Mouse (Mus musculus) neural tube, embryonic 14.5 days (tissue): Measurements from ENCODE around the gene Lrmda. TPM values are rescaled to one million over a fixed set of nuclear protein-coding genes. Genes with fewer than 3 reads are reported as not detected.

ENCODE experiments used
- ATAC-seq: fragments of 200-750 bp; cut with Nextera tagmentation; 2 replicates; pipeline ENCODE4 v1.8.0; 2017; ENCODE audit warnings: low read depth, mild to moderate bottlenecking, moderate TSS enrichment, moderate library complexity
- H3K27ac ChIP-seq: fragments of 300-500 bp; sonication (generic); 2 replicates; pipeline ENCODE4 v1.5.1; 2014; ENCODE audit warnings: low read depth, mild to moderate bottlenecking, control low read depth, low read length, moderate library complexity, mixed read lengths
- H3K27me3 ChIP-seq: fragments of 300-500 bp; sonication (generic); 2 replicates; pipeline ENCODE4 v1.6.1; 2014; ENCODE audit warnings: low read length; ENCODE audit not compliant: control insufficient read depth, insufficient read depth
- H3K36me3 ChIP-seq: fragments of 300-500 bp; sonication (generic); 2 replicates; pipeline ENCODE4 v1.6.1; 2014; ENCODE audit warnings: low read length, mixed read lengths; ENCODE audit not compliant: control insufficient read depth, insufficient read depth
- H3K4me1 ChIP-seq: fragments of 300-500 bp; sonication (generic); 2 replicates; pipeline ENCODE4 v1.6.1; 2014; ENCODE audit warnings: low read length; ENCODE audit not compliant: control insufficient read depth, insufficient read depth
- H3K4me2 ChIP-seq: fragments of 300-500 bp; sonication (generic); 2 replicates; pipeline ENCODE4 v1.6.1; 2014; ENCODE audit warnings: mild to moderate bottlenecking, low read depth, low read length, control low read depth
- H3K4me3 ChIP-seq: fragments of 300-500 bp; sonication (generic); 2 replicates; pipeline ENCODE4 v1.5.1; 2014; ENCODE audit warnings: low read depth, low read length, control low read depth, mixed read lengths
- H3K9ac ChIP-seq: fragments of 300-500 bp; sonication (generic); replicated peaks from 2 replicates; pipeline ENCODE4 v1.6.1; 2014; ENCODE audit warnings: low read depth, mild to moderate bottlenecking, control low read depth, low read length, mixed read lengths
- H3K9me3 ChIP-seq: fragments of 300-500 bp; sonication (generic); 2 replicates; pipeline ENCODE4 v1.6.1; 2016; ENCODE audit warnings: low read length; ENCODE audit not compliant: control insufficient read depth
- WGBS: fragments of 180-500 bp; shearing (Covaris S2); extraction: QIAGEN DNeasy Blood & Tissue Kit; methylation state at CpG from one replicate; pipeline ENCODE4 v1.1.7; 2014; 5-methylcytosine and 5-hydroxymethylcytosine counted together
- polyA plus RNA-seq: library from polyadenylated mRNA; unstranded; fragments of >200 nt; fragmentation: Nextera tagmentation; extraction: Ambion mirVana; gene quantifications from 2 replicates; pipeline ENCODE4 v1.2.1, GENCODE M21; 2014

Gene Lrmda
- polyA plus RNA-seq, 1 experiment from 2014 or later: 0.35 TPM

DNA sequence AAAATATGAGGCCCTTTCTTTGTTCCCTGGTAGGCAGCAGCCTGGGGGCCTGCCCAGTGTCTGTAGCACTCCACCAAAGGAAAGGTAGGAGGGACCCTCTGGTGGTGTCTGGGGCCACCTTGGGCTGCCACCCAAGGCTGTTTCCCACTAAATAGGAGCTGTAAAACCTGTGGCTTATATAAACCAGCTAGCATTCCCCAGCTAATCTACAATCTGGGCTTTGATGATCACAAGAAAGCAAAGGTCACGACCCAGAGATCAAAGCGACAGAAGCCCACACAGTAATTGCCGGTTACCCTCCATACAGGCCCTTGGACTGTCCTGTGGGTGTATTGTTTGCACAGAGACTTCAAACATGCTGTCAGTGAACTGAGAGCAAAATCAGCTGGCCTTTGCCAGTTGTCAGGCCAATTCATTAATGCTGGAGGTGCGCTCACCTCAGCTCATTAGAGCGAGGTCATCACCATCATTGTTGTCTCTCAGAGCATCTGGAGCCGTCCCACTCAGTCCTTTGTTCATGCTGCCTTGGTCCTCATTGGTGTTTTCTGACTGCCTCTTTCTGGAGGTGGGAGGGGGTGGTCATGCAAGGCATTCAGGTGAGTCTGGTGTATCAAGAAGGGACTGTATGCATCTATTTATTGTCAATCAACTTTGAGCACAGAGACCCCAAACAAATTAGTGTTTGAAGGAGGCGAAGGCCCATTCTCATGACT, 570.1 kb downstream of the Lrmda start:
- Histone ChIP-seq H3K4me1 (no peaks in the 10 kb centered on the region; the same call in 1 of the 2 replicates), H3K4me2 (no peak overlapping the region), H3K4me3 (no peak overlapping the region), H3K36me3 (no peaks in the 10 kb centered on the region), H3K9ac (no peak overlapping the region), H3K27ac (no peak overlapping the region), H3K9me3 (no peaks in the 10 kb centered on the region), H3K27me3 (no peaks in the 10 kb centered on the region)
- no peak for ATAC-seq
- WGBS: 22% methylated on average over 7 of the region's 7 CpGs

DNA sequence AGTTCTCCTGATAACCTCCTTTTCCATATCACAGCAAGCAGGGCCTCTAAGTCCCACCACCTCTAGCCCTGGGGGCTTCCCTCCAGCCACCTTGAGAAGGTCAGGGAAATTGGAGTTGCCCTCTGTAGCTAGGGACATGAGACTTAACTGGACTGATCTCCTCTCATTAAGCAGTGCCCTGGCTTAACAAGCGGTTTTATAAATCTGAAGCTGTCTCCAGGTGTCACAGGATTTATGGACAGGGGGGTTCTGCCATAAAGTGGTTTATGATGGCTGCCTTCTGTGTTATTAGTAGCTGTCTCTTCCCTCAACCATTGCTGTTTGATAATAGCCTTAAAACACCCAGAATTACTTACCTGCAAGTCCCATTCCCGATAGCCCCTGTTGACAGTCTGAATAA, 571.7 kb downstream of the Lrmda start:
- Histone ChIP-seq H3K9ac (no peak overlapping the region), H3K4me2 (no peak overlapping the region), H3K4me1 (no peaks in the 10 kb centered on the region; the same call in 1 of the 2 replicates), H3K27ac (no peak overlapping the region), H3K36me3 (no peaks in the 10 kb centered on the region), H3K27me3 (no peaks in the 10 kb centered on the region), H3K4me3 (no peak overlapping the region), H3K9me3 (no peaks in the 10 kb centered on the region)
- 28% methylated on average over 2 of the region's 2 CpGs for WGBS
- no peak for ATAC-seq

DNA sequence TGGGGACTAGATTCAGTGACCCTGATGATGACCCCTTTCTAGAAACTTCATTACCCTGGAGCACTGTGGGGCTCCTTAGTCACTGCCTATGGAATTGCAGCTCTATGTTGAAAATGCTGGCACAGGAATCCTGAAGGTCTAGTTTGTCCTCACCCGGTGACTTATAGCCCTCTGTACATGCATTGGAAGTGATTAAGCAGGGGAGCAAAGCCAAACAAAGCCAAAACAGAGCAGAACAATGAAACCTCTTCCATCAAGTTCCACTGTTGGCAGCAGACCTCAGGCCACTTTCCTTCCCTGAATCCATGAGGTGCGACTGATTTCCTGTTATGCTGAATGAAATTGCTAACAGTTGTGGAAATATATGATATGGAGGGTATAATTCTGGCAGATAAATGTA, 578.0 kb downstream of the Lrmda start:
- no peak for ATAC-seq
- Histone ChIP-seq H3K36me3 (no peaks in the 10 kb centered on the region), H3K4me3 (no peak overlapping the region), H3K9ac (no peak overlapping the region), H3K4me2 (no peak overlapping the region), H3K27me3 (no peaks in the 10 kb centered on the region), H3K27ac (no peak overlapping the region), H3K9me3 (no peaks in the 10 kb centered on the region), H3K4me1 (no peaks in the 10 kb centered on the region)
- WGBS: 35% methylated on average over 2 of the region's 2 CpGs

DNA sequence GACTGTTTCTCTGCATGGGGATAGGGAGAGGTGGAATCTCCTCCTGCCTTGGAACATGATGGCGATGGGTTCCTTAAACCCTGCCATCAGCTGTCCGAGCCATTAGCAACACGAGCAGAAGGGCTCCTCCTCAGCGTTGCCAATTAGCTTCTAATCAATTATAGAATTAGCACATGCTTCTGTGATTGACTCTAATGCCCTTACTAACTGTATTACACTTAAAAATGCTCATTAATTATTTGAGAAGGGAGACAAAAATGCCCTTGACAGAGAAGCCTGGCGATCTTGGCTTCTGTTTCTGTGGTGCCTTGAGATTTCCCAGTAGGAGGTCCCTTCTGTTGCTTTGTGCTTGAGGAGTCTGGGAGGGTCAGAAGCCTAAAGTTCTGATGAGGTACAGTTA, 579.1 kb downstream of the Lrmda start:
- Histone ChIP-seq H3K9ac (no peak overlapping the region), H3K9me3 (no peaks in the 10 kb centered on the region), H3K36me3 (no peaks in the 10 kb centered on the region), H3K4me2 (no peak overlapping the region), H3K4me1 (no peaks in the 10 kb centered on the region), H3K27ac (no peak overlapping the region), H3K27me3 (no peaks in the 10 kb centered on the region), H3K4me3 (no peak overlapping the region)
- no peak for ATAC-seq
- 47% methylated on average over 5 of the region's 5 CpGs for WGBS

DNA sequence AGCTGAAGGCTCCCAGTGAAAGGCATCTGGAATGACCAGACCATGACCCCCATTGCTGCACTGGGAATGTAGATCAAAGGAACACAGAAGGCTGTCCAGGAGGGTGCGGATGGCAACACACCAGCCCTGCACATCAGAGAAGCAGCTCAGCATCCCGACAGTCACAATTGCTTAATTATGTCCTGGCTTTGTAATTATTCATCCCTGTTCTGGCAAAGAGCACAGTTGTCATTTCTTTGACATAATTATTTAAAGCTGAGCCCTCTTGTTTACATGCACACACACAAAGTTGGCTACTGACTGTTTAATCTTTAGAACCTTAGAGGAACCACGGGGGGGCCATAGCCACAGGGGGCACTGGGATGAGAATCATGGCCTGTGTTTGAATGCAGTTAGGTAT, 580.7 kb downstream of the Lrmda start:
- H3K4me3 ChIP-seq: no peak overlapping the region
- ATAC-seq: no peak
- no peaks in the 10 kb centered on the region for H3K36me3 ChIP-seq
- H3K4me1 ChIP-seq: no peaks in the 10 kb centered on the region
- no peak overlapping the region for H3K27ac ChIP-seq
- H3K4me2 ChIP-seq: no peak overlapping the region
- no peaks in the 10 kb centered on the region for H3K9me3 ChIP-seq
- 15% methylated on average over 3 of the region's 3 CpGs for WGBS
- no peaks in the 10 kb centered on the region for H3K27me3 ChIP-seq
- H3K9ac ChIP-seq: no peak overlapping the region

DNA sequence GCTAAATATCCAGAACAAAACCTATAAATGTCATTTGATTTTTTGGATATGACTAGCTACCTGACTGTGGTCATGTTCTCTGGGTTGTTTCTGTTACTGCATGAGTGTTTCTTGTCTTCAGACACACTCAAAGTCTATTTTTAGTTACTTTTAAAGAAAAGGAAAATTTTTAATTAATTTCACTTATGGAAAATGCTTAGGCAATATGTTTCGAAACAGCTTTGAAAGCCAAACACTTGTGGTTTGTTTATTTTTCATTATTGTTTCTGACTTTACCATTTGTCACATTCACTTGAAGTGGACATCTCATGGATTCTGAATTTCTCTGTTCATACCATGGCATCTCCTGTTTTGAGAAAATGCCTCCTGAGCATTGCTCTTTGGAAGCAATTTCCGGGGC, 582.8 kb downstream of the Lrmda start:
- no peak overlapping the region for H3K9ac ChIP-seq
- H3K4me3 ChIP-seq: no peak overlapping the region
- no peaks in the 10 kb centered on the region for H3K36me3 ChIP-seq
- H3K4me2 ChIP-seq: no peak overlapping the region
- H3K27me3 ChIP-seq: no peaks in the 10 kb centered on the region
- H3K9me3 ChIP-seq: no peaks in the 10 kb centered on the region
- H3K4me1 ChIP-seq: no peaks in the 10 kb centered on the region
- WGBS: 86% methylated on average over 2 of the region's 2 CpGs
- H3K27ac ChIP-seq: no peak overlapping the region
- no peak for ATAC-seq

DNA sequence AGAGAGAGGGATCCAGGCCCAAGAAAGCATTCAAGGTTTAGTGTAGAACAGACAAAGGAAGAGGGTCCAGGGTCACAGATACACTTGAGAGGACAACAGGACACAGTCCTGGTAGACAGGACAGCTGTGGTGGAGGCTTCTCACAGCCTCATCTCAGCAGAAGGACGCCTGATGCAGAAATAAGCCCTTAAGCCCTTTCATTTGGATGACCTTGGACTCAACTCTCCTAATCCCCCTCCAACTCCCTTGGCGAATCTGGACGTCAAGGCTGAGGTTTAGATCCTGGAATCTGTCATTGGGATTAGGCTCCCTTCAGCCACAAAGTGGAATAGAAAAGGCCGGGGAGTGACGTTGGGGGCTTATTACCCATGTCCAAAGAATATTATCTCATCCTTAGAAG, 589.1 kb downstream of the Lrmda start:
- no peak overlapping the region for H3K9ac ChIP-seq
- WGBS: 72% methylated on average over 5 of the region's 5 CpGs
- H3K9me3 ChIP-seq: no peaks in the 10 kb centered on the region
- no peak overlapping the region for H3K4me3 ChIP-seq
- no peak for ATAC-seq
- no peak overlapping the region for H3K27ac ChIP-seq
- H3K4me2 ChIP-seq: no peak overlapping the region
- no peaks in the 10 kb centered on the region for H3K4me1 ChIP-seq
- no peaks in the 10 kb centered on the region for H3K27me3 ChIP-seq
- H3K36me3 ChIP-seq: no peaks in the 10 kb centered on the region

DNA sequence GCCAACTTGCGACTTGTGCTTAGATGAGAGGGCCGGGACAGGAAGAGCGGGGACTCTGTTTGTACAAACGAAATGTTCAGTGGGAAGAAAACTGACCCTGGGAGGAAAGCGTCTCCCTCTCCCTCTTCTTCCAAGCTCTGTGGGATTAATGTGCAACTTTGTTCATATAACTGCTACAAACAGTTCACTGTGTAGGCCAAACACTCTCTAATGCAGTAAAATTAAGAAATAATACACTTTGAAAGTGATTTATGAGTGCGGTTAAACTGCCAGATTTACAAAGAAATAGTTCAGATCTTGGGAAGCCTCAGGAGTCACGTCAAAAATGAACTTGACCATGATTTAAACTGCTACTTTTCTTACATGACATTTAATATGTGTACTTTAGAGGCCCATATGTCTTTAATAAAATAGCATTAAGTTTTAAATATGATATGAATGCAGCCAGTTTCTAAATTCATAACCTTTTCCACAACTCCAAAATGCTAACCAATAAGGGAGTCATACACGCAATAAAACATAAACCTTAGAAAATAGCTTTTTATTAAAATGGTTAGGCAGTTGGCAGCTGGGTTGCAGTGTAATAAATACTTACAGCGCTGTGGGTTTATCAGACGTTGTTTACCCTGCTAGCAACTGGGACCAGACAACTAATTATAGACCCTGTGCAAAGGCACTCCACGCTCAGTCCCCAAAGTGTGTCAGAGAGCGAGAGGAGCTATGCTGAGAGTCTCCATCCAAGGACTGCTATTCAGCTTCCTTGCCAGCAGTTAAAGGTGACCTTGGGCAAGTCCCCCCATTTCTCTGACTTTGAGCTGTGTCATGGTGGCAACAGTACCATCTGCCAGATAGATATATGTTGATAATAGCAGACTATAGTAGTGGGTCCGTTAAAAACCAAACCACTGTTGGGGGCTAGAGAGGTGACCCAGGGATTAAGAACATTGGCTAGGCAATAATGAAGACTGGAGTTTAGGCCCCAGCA, 590.0 kb downstream of the Lrmda start:
- H3K36me3 ChIP-seq: no peaks in the 10 kb centered on the region
- H3K27ac ChIP-seq: no peak overlapping the region
- H3K4me2 ChIP-seq: no peak overlapping the region
- no peaks in the 10 kb centered on the region for H3K4me1 ChIP-seq
- no peaks in the 10 kb centered on the region for H3K27me3 ChIP-seq
- ATAC-seq: no peak
- no peak overlapping the region for H3K4me3 ChIP-seq
- no peaks in the 10 kb centered on the region for H3K9me3 ChIP-seq
- H3K9ac ChIP-seq: no peak overlapping the region
- WGBS: 64% methylated on average over 13 of the region's 13 CpGs

DNA sequence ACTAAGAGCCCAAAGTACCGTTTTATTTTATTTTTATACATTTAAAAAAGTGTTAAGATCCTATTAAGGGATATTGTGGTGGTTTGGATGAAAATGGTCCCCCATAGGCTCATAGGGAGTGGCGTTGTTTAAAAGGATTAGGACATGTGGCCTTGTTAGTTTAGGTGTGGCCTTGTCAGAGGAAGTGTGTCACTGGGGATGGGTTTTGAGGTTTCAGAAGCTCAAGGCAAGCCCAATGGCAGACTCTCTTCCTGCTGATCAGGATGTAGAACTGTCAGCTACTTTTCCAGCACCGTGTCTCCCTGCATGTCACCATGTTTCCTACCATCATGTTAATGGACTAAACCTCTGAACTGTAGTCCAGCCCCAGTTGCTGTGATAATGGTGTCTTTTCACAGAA, 591.5 kb downstream of the Lrmda start:
- no peak for ATAC-seq
- WGBS: 86% methylated on average over 3 of the region's 3 CpGs
- no peak overlapping the region for H3K4me3 ChIP-seq
- H3K27ac ChIP-seq: no peak overlapping the region
- no peak overlapping the region for H3K9ac ChIP-seq
- H3K27me3 ChIP-seq: no peaks in the 10 kb centered on the region
- no peaks in the 10 kb centered on the region for H3K9me3 ChIP-seq
- H3K36me3 ChIP-seq: no peaks in the 10 kb centered on the region
- H3K4me1 ChIP-seq: no peaks in the 10 kb centered on the region
- no peak overlapping the region for H3K4me2 ChIP-seq
